Mouse (Mus musculus) liver, embryonic 14.5 days (tissue): ENCODE measurements around the gene Tcta.

ENCODE experiments used
- CTCF ChIP-seq: IDR thresholded peaks from 2 replicates; pipeline ENCODE4 v1.5.1; 2016; ENCODE audit warnings: antibody characterized with exemption, low read depth, control low read depth
- EP300 ChIP-seq: IDR thresholded peaks from 2 replicates; pipeline ENCODE4 v1.6.1; 2016; ENCODE audit warnings: antibody characterized with exemption, low read depth

DNA sequence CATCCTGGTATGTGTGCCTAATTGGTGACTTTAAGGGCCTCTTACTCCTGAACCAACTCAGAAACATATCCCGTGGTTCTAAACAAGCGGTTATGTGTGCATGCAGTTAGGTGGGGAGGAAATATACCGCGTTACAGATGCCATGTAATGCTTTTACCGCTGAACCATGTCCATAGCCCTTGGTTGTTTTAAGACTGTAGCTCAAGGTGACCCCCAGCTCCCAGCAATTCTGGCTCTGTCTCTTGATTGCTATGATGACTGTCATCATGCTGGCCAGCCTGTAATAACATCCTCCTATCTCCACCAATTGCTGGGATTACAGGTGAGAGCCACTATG, 35.1 kb upstream of the Tcta start:
- no peak for TF ChIP-seq CTCF
- TF ChIP-seq EP300, result no peak
